Mouse (Mus musculus): ENCODE results near the gene Rpl13a.
"Not testable (repeated sequence)": the region's sequence is repeated elsewhere in the genome, so short reads cannot be mapped to it uniquely, and the experiment has no call there.

Gene Rpl13a

DNA sequence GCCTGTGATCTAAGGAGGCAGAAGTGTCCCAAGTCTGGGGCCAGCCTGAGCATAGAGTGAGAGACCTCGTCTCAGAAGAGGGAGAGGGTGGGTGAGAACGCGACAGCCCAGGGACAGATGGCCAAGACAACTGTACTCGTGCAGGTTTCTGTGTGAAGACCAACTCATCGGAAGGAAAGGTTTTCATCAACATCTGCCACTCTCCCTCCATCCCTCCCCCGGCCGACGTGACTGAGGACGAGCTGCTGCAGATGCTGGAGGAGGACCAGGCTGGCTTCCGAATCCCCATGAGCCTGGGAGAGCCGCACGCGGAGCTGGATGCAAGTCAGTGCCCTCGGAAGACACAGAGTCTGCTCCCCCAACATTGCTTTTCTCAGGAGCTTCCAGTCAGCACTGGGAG, 28.9 kb upstream of the Rpl13a start:
- DNase-seq (ENCODE audit: low spot score in 2 of 2), result no peak

DNA sequence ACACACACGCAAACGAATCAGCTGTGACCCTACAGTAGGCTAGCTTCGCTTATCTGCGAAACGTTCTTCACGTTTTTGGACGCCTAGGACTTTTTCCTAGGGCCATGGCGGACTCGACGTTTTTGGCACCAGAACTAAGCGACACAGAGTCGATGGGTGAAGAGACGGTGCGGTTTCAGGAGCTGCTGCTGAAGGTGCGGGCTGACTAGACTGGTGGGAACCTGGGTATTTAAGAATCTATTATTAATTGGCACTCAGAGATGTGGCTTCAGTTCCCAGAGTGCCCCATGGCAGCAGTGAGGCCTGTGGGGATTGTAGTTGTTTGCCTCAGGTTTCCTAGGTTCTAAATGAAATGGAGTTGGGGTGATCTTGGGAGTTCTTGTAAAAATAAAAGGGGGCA, 27.6 kb upstream of the Rpl13a start:
- no peak for DNase-seq (ENCODE audit: low spot score in 2 of 2)

DNA sequence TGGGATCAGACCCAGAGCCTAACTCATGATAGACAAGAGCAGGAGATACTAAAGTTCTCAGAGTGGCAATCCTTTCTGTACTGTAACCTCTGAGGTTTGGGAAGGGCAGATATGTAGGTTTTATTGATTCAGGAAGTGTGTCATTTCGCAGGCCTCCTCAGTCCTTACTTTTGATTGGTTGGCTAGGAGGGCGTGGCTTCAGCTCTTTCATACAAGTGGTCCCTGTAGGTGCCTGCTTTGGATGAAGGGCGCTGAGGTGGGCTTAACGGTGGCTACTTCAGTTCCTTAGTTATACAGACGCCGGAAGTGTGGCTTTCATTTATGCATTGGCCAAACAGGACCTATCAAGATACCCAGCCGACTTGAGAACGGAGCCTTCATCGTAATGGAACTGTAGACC, 27.0 kb upstream of the Rpl13a start:
- DNase-seq (ENCODE audit: low spot score in 2 of 2), result no peak

DNA sequence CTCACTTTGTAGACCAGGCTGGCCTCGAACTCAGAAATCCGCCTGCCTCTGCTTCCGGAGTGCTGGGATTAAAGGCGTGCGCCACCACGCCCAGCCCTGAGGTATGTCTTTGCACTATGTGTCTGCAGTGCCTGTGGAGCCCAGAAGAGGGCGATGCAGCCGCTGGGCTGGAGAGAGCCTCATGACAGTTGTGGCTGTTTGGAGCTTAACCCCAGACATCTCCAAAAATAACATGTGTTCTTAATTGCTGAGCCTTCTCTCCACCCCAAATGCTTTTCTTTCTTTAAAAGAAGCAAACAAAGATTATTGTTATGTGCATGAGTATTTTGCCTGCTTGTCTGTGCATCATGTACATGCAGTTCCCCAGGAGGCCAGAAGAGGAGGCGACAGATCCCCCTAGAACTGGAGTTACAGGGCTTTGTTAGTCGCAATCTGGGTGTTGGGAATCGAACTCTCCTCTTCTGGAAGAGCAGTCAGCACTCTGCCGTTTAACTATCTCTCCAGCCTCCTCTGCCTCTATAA, 26.5 kb upstream of the Rpl13a start:
- DNase-seq (ENCODE audit: low spot score in 2 of 2), result no peak

DNA sequence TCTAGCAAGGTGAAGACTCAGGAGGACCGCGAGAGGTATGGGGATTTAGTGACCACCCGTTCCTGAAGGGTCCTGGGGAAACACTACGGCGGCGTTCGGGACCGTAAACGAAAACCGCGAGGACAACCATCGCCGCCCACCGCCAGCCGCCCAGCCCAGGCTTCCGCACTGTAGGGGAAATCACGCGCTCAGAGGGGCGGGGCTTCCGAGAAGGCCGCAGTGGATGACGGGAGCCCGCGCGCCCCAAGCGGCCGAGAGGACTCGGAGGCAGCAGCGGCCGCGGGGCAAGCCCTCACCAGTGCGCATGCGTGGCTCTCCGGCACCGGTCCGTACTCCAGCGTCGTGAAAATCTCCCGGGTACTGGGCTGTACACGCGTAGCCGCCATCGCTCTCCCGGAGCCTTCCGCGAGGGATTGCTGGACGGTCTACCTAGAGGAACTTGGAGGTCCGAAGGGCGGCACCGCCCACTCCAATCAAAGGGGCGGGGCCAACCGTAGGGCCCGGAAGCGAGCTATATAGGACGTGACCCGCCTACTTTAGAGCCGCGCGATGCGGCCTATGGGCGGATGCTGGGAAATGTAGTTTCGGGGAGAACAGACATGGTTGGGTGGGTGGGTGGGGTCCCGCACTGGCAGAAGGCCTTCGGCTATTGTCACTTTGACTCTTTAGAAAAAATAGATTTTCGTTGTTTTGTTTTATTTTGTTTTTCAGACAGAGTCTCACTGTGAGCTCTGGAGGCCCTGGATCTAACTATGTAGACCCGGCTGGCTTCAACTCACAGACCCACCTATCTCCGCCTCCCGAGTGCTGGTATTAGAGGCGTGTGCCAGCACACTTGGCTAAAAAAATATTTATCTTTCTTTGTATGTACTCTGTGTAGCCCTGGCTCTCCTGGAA, 25.8 kb upstream of the Rpl13a start, which contains the start of the genes Pih1d1 and Aldh16a1:
TSS of gene Pih1d1 (plus strand) at position 208 of the 897 bp plus-strand sequence.
TSS of gene Aldh16a1 (minus strand) at position 489 of the 897 bp plus-strand sequence.
- DNase-seq (ENCODE audit: low spot score in 2 of 2), result peak; percentile 93 to 97

DNA sequence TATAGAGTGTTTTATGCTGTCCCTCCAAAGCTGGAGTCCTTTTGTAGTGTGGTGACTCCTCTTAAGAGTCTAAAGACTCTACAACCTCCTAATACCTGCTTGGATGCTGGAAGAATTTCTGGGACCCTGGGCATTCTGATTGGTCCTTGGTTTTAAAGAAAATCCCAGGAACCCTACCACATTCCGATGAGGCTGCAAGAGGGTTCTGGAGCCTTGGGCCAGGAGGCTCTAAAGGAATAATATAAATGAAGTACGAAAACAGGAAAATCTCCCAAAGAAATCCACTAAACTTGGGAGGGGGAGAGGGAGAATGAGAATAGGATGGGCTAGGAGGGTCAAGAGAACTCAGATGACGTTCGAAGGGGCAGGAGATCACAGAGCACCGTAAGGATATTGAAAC, 25.0 kb upstream of the Rpl13a start:
- DNase-seq (ENCODE audit: low spot score in 2 of 2), result no peak

DNA sequence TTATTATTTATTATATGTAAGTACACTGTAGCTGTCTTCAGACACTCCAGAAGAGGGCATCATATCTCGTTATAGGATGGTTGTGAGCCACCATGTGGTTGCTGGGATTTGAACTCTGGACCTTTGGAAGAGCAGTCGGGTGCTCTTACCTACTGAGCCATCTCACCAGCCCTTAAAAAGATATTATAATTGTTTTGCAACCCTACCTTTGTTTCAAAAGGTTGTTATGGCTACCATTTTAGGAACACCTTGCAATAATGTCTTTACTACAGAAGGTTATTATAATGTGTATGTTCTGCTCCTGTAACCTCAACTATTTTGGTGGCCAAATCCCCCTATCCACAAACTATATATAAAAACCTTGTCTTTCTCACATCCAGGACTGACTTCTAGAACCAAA, 24.5 kb upstream of the Rpl13a start:
- DNase-seq (ENCODE audit: low spot score in 2 of 2), result not testable (repeated sequence)

DNA sequence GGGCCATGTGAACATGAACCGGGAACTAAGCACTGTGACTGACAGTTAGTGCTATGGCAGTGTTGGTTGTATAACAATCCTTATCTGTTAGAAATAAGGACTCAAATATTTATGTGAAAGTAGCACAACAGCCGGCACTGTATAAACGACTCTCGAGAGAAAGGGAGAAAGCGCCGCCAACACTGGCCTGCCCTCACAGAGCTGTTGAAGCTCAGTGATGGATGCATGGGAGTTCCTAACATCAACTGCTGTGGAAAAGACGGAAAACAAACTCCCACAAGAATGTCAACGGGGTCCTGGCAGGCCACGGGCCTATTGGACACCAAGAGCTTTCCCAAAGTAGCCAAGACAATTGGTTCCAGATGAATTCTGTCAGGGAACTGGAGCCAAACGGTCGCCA, 22.7 kb upstream of the Rpl13a start:
- no peak for DNase-seq (ENCODE audit: low spot score in 2 of 2)

DNA sequence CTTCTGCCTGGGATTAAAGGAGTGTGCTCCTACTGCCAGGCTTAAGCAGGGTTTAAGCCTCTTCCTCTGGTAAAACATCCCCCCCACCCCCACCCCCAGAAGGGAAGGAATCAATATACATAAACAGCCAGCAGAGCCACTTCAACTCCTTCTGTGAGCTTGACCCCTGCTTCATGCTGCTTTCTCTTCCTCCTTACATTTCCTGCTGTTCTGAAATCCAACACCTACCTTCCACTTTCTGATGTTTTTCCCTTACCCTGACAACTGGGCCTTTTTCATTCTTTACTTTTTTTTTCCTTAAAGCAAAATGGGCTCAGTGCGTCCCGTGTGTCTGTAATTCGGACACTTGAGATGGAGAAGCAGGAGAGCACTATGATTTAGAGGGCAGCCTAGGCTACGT, 21.8 kb upstream of the Rpl13a start:
- DNase-seq (ENCODE audit: low spot score in 2 of 2), result no peak

DNA sequence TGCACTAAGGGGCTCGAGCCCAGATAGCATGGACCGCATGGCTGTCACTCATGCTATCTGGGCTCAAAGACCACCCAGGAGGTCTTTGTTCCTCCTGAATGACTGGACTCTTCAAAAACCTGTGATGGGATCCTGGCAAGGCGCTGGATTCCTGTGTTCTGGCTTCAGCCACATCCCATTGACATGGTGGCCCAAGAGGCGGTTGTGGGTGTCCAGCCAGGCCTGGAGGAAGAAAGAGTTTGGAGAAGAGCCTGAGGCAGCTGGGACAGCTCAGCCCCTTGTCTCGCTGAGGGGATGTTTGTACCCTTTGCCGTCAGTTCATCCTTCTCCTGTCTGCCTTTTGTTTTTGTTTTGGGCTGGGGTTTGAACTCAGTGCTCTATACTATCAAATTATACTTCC, 21.0 kb upstream of the Rpl13a start:
- DNase-seq (ENCODE audit: low spot score in 2 of 2), result no peak

DNA sequence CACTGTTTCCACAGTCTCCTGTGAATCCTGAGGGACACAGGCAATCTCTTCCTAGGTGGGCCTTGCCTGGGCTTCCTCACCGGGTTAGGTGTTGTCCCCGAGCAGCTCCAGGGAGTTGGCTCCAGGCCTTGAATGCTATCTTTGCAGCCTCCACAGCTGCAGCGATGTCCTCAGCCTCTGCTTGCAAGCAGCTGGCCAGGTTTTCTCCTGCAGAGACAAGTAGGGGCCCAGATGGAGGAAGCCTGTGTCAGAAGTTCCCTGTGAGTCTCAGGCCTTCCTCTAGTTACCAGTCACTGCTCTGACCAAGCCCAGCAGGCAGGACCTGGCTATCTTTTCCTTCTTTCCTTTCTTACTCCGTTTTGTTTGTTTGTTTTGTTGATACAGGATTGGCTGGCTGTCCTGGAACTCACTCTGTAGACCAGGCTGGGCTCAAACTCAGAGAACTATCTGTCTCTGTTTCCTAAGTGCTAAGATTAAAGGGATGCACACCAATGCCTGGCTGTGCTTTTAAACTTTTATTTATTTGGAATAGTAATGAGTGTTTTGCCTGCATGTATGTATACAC, 20.1 kb upstream of the Rpl13a start:
- DNase-seq (ENCODE audit: low spot score in 2 of 2), result no peak

DNA sequence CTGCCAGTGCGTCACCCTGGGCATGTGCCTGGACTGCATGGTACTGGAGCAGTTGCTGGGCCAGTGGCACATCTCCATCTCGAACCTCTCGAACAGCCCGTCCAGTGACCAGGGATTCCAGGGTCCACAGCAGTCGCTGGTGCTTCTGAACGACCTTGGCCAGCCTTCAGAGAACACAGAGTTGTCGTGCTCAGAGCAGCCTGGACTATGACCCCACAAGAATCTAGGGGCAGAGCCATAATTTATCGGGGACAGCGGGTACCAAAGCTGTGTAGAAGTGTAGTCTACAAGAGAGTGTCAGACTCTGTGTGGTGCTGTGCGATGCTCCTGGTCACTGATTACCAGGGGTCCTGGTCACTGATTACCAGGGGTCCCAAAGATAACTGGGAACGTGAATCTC, 19.3 kb upstream of the Rpl13a start:
- no peak for DNase-seq (ENCODE audit: low spot score in 2 of 2)

DNA sequence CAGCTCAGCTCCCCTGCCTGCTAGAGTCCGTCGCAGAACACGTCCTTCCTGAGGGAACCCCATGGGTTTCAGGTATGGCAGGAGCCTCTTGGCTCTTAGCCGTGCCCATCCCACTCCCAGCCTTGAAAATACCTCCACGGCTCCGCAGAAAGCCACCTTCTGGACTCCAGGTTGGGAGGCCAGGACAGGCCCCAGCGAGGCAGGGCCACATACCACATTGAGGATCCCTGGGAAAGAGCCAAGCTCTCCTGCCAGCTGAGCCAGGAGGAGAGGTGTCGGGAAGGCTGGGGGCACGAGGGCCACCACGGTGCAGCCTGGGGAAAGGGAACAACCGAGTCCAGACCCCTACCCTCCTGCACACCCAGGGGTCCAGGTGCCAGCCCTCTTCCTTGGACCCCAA, 18.7 kb upstream of the Rpl13a start:
- DNase-seq (ENCODE audit: low spot score in 2 of 2), result no peak

DNA sequence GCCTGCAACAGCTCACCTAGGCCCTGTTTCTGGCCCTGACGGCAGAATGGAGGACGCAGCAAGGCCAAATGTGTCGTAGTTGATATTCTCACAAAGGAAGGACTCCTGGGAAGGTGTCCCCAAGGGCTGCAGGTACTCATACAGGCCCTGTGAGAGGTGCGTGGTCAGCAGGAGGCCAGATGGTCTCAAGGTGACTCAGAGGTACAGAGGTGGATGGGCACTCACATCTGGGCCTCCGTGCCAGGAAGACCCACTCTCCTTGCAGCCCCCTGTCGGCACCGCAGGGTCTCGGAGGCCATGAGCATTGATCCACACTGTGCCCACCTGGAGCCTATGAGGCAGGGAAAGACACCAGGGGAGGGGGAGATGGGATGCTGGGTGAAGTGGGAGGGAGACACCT, 16.9 kb upstream of the Rpl13a start:
- no peak for DNase-seq (ENCODE audit: low spot score in 2 of 2)

DNA sequence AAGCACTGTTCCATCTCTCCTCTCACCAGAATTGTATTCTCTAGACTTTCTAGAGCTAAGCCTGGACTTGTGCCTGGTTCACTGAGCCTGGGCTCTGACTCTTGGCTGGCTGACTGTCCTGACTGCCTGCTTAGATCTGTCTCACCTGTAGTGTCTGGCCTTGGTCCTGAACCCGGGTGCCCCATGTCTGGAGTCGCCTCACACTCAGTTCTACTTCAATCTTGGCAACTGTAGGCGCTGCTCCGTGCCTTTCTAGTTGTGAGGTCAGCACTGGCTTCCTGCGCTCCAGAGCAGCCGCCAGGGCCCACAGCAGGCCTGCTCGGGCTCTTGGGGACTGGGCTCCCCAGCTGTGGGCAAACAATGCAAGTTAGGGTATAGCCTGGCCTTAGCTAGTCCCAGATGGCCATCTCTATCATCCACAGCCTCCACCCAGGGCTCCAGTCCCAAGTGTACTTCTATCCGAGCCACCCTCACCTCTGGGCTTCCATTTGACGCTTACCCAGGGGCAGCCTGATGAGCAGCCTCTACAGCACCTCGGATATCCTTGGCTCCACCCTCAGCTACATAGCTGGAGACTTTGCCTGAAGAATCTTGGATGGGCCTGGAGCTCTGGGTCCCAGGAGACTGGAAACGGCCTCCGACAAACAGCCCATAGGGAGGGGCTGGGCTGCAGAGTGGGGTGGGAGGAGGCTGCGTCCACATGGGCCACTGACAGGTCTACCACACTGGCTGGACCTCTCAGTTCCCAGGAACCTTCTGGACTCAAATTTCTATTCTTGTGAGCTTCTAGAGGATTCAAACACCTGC, 16.0 kb upstream of the Rpl13a start:
- DNase-seq (ENCODE audit: low spot score in 2 of 2), result no peak

DNA sequence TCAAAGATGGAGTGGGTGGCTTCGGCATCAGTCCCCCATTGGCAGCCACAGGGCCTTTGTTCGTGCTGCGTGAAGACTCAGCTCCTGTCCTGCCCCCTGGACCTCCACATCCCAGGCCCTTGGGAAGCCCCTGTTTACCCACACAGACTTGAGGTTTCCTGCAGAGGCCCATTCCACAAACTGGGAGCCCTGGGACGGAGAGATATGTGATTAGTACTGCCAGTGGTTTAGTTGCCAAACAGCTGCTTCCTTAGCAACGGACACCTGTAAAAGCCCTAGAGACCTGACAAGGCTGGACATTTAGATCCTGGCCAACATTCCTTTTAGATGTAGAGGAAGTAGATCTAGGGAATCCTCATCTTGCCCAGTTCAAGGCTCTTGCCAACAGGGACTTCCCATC, 13.4 kb upstream of the Rpl13a start:
- no peak for DNase-seq (ENCODE audit: low spot score in 2 of 2)

DNA sequence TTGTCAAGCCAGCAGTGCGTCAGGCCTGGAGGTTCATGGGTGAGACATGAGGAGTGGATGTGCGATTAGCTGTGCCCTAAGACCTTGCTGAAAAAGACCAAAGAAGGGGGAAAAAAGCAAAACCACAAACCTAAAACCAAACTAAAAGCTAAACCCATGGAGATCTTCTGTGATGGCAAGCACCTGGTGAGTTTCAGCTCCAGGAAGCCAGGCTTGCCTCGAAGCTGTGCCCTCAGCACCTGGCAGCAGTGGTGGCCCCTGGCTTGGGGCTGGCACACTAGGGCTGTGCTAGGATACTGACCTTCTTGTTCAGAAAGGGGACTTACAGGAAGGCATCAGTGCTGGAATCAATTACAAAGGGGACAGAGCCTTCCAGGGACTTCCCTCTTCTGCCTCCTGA, 12.8 kb upstream of the Rpl13a start:
- DNase-seq (ENCODE audit: low spot score in 2 of 2), result no peak

DNA sequence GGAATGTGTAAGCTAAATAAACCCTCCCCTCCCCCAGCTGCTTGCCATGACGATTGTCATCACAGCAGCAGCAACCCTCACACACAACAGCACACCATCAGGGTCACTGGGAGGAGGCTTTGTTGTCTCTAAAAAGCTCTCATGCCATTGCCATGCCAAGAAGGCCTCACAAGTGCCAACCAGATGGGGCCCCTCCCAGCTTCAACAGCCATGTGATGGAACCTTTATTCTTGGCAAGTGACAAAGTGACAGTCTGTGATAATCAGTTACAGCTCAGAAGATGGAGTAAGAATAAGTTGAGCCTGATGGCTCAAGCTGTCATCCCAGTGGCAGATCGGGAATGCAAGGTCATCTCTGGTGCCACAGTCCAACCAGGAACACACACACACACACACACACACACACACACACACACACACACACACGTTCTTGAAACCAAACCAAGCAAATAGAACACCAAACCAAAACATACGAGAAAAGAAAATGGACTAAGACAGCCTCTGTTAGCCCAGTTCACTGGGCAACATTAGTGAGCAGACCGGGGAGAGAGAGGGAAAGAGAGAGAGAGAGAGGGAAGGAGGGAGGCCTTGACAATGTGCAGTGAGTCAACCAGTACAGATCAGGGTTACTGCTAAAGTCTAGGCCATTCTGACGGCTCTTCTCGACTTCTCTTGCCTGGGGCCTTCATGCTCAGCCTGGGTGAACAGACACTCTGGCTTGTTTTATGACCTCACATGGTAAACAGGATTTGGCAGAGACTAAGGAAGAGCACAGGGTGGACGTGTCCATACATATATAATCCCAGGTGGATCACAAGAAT, 11.6 kb upstream of the Rpl13a start:
- DNase-seq (ENCODE audit: low spot score in 2 of 2), result no peak

DNA sequence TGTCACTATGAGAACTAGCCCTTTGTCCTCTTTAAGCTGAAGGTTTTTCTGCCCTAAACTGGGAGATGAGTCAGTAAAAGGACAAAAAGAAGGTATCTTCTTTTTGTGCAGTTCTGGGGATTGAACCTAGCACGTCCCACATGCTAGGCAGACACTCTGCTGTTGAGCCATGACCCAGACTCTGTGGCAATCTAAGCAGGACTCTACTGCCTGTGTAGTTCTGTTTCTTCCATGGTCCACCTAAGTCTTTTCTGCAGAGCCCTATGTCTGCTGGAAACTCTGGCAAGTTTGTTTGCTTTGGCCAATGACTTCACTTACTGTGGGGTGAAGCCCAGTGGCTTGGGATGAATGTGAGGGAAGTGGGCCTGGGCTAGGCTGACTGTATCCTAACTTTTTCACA, 9.8 kb upstream of the Rpl13a start:
- DNase-seq (ENCODE audit: low spot score in 2 of 2), result no peak

DNA sequence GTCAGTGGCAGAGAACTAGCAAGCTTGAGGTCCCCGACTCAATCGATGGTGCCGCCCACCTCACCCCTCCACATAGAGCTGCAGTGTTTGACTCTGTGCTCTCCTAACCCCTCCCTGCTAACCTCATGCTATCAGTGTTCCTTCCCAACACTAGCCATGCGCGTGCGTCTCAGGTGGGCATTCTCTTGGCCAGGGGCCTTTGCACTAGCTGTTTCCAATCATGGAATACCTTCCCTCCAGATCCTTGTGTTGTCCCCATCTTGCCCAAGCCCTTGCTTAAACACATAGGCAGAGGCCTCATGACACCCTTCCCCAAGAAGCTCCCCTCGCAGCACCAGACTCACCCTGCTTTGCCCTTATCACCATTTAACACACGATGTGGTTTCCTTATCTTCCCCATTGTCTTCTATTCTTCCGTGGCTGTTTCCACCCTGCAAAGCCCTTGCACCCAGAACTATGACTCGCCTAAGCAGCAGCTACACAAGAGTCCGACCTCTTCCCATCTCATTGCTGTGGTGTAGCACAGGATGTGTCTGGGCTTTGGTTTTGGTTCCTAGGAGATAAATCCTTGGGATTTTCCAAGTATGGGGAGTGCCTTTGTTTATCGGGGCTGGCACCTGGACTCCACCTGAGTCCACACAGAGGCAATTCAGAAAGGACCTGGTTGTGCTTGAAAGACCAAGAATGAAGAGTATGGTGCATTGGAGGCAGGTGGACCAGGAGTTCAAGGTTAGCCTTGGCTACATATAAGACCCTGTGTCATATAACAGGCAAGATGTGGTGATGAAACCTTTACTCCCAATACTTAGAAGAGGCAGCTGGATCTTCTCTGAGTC, 8.8 kb upstream of the Rpl13a start:
- no peak for DNase-seq (ENCODE audit: low spot score in 2 of 2)
